Mouse (Mus musculus): ENCODE measurements around the gene Tprg.
A peak's percentile ranks its signal among the peaks of the same experiment; 100 is the strongest.

Gene Tprg

GRCm38 (mm10) chr16:25286517-25286916 is at the start of gene Tprg:
Gene Tprg, plus strand, starts transcription at chr16:25286817.
- no peak for DNase-seq (ENCODE audit: low spot score)

DNA sequence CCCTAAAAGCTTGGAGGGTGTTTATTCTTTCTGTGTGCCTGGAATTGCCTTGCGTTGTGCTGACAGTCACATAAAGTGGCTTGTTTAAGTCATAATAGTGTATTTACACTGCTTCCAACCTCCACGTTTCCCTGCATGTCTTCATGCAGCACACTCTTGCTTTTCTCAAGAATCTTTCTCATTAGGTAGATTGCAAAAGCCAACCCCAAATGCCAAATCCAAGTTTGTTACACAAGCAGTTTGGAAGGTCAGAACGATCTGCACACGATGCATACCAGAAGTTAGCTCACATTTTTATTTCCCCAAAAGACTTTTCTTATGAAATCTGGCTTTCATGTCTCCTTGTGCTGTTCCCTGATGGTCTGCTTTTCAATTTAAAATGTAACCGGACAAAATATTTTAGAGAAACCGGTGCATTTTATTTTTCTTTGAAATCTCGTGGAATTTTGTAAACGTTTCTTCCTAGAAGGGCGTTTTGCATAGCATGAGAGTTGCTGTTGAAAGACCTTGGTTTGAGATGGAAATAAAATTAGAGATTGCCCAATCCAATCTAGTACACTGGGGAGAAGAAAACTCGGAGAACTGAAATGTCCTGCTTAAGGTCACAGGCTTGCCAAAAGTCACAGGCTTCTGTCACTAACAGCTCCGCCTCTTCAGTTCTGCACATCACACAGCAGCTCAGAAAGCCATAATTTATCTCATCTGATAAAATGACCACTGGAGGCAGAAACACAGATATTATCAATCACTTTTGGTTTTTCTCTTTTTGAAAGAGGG is 48.2 kb upstream of the Tprg start:
- DNase-seq (ENCODE audit: low spot score), result no peak

GRCm38 (mm10) chr16:25248889-25249288 is 37.7 kb upstream of the Tprg start:
- DNase-seq (ENCODE audit: low spot score), result no peak

- DNase-seq (ENCODE audit: low spot score), result no peak
Observed at GRCm38 (mm10) chr16:25250129-25250749, 36.4 kb upstream of the Tprg start.

GRCm38 (mm10) chr16:25251080-25251479 is 35.5 kb upstream of the Tprg start:
- no peak for DNase-seq (ENCODE audit: low spot score)

DNA sequence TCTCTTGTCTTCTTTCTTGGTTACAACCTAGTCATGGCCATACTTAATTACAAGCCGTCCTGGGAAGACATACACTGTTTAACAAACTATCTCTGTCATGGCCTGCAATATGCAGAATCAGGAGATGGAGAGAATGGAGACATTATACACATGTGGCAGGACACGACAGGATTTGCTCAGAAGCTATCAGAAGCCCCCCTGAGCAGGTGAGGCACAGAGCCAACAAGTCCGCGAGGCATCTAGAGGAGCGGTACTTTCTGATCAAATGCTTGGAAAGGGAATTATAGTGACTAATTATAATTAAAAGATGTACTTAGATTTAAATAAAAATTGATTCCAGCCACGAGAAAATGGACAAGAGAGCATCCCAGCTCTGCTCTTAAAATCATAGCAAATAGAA is 32.0 kb upstream of the Tprg start:
- no peak for DNase-seq (ENCODE audit: low spot score)

- no peak for DNase-seq (ENCODE audit: low spot score)
Observed at GRCm38 (mm10) chr16:25255186-25255585, 31.4 kb upstream of the Tprg start.

DNA sequence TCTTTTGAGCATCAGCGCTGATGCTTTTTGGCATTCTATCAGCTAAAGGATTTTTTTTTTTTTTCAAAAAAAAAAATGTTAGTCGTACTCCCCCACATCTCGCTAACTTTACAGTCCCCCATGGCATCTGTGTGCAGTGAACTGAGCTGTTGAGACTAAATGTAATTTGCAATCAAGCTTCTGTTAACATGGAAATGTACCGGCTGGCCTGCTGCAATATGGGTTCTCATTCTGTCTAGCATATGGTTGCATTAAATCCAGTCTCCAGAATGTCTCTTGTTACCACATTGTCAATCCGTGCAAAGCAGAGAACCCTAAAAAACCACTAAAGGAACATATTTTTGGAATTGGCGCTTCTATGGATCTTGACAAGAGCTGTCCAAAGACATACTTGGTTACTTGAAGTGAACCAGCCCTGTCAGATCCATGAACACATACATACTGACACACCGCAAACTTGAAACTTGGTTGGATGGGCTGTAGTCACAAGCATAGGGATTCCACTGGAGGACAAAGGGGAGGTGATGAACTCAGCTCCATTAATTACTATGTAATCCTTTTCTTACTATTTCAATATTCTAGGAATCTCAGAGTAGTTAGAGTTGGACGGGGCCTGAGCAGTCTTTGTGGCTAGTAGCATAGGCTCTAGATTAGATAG is 30.9 kb upstream of the Tprg start:
- peak; percentile 51 for DNase-seq (ENCODE audit: low spot score)

GRCm38 (mm10) chr16:25262306-25262705 is 24.3 kb upstream of the Tprg start:
- no peak for DNase-seq (ENCODE audit: low spot score)

DNA sequence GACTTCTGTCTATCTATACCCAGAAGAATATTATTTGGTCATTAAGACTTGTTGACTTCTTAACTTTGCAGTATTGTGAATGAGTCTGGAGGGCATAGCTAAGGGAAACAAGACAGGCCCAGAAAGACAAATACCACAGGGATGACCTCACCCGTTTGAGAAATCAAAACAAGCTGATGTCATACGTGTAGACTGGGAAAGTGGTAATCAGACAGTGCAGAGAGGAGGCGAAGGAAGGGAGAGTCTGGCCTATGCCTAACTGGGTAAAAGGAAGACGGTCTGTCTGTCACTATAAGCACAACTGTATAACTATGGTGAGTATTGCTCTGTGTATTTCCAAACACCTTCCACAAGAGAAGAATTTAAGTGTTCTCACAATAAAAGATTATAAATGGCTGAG is 23.7 kb upstream of the Tprg start:
- DNase-seq (ENCODE audit: low spot score), result no peak

DNA sequence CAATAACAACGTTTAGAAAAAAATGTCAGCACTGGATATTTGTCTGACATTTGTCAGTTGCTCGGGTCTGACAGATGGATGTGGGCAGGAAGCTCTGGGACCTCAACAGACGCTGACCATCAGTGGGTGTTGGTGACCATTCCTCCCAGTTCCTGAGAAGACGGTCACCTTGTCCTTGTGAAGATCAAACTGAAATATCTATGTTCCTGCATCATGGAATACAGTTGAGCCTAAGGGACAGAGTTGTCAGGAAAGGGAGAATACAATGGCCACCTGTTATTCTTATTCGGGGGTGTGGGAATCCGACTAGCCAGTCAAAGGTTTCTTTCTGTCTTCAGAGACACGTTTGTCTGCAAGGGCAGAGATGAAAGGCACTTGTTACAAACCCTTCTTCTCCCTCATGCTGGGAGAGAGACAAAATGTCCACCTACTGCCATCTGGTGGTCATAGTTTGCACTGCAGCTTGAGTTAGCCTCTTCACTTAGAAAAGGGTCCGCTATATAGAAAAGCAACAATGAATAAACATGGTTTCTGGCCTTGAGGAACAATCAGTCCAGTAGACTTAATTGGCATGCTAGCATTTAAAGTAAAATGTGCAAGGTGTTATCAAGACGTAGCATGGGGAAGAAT is 23.0 kb upstream of the Tprg start:
- peak; percentile 55 for DNase-seq (ENCODE audit: low spot score)

- peak; percentile 2 for DNase-seq (ENCODE audit: low spot score)
Observed at GRCm38 (mm10) chr16:25265177-25265576, 21.4 kb upstream of the Tprg start.

DNA sequence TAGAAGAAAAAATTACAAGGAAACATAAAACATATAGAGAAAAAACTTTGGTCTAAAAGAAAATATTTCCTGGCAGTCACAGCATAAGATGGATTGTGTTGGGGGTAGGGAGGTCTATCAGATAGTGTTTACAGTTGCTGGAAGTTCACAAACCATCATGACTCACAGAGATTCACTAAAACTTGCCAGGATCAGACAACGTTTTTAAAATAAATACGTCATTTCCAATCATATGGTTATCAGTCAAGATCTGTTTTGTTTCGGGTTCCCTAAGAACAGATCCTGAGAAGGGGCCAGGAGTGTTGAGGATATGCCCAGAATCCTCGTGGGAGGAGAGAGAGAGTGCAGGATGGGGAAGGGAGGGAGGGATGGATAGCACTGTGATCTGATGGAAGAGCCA is 18.3 kb upstream of the Tprg start:
- DNase-seq (ENCODE audit: low spot score), result no peak

GRCm38 (mm10) chr16:25282563-25282962 is 4.1 kb upstream of the Tprg start:
- no peak for DNase-seq (ENCODE audit: low spot score)

DNA sequence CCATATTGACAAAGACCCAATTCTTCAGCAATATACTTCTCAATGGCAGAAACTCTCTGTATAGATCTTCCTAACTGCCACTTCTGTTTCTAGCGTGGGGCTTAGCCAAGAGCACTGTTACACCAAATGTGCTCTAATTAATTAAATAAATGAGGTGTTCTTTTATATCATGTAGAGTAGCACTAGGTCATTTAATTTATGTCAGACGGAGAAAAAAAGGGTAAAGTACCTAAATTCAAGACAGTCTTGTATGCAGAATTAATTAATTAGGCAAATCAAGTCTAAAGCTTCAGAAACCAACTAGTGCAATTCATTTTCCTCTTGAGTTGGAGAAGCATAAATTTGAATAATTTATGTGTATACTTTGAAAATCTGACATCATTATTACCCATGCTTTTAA is 7.1 kb downstream of the Tprg start:
- DNase-seq (ENCODE audit: low spot score), result no peak

GRCm38 (mm10) chr16:25295546-25295945 is 8.9 kb downstream of the Tprg start:
- no peak for DNase-seq (ENCODE audit: low spot score)

DNA sequence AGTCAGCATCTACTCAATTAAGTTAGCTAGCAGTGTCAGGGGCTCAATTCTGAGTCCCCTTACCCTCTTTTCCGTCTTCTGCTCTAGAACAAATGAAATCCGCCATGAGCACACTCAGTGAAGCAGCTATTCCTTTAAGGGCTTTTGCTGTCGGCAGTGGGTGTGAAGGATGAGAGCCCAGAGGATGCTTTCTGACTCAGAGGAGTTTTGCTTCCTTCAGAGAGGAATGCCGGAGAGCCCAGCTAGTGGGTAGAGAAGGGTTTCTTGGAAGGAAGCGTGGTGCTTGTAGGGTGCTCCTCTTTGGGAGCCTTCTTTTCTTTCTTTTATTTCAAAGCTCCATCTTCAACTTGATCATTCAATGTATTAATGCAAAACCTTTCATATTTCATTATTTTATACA is 10.1 kb downstream of the Tprg start:
- DNase-seq (ENCODE audit: low spot score), result no peak

DNA sequence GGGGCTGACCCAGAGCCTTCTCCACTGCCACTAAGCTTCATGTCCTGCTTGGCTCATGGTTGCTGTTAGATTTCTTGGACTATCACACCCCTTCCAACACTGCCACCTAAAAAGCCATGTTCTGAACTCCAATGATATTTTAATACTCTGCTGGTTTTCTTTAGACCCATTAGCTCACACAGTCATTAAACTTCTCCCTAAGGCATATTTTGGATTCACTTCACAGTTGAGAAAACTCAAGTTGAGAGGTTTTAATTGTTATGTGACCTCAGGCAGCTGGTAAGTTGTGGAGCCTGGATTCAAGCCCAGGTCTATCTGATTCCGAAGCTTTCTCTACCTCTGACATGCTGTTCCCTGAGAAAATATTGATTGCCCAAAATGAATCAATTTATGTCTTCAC is 11.6 kb downstream of the Tprg start:
- DNase-seq (ENCODE audit: low spot score), result no peak

DNA sequence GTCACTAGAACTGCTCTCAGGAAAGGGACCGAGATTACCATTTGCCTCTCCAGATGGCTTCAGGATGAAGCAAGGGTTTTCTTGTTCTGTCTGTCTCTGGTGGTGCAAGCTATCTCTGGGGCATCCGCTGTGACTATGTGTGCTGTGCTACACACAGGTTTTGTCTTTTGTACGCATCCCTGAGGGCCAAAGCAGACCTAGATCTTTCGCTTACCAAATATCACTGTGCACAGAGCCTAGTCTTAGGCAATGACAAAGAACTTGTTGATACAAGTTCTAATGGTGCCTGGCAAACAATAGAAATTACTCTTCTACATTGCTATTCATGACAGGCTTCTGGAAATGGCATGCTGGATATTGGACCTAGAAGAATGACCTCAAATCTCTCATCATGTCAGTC is 16.0 kb downstream of the Tprg start:
- DNase-seq (ENCODE audit: low spot score), result no peak

- DNase-seq (ENCODE audit: low spot score), result peak; percentile 66
Observed at GRCm38 (mm10) chr16:25314006-25314405, 27.4 kb downstream of the Tprg start.

GRCm38 (mm10) chr16:25315090-25315489 is 28.5 kb downstream of the Tprg start:
- DNase-seq (ENCODE audit: low spot score), result no peak

DNA sequence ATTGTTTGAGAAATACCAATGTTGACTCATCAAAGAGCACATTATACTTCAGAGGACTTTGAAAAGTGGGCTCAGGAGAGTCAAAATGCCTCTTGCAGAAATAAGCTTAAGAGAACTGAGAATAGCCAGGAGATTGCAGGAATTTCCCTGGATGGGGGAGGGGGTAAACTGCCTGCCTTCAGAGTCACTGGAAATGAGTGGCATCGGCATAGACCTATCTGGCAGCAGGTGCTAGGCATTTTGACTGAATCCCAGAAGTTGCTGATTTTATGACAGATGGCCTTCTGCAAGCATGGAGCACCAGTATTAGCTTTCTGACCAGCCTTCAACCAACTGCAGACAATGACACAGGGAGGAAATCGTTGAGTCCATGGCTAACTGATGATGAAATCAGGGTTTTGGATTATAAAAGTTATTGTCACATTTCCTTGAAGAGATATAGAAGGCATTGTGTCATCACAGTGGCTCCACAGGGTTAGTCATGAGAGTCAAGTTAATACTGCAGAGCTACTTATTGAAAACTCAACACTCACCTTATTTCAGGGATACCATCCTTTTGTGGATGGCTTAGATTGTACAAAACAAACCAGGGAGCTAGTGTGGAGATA is 39.1 kb downstream of the Tprg start:
- no peak for DNase-seq (ENCODE audit: low spot score)
